Comparison of ENCODE assay signal across 11 mouse cellular contexts in genomic region chr3:38235033-38235735, GRCm38 (mm10).
DNase-seq lines count a peak whose midpoint lies in the region; ATAC-seq and TF ChIP-seq lines count a peak whose summit lies in the region.
"Had no signal": no experiment of that assay in that cellular context is flagged by ENCODE, and none has a peak within 500 bp of the region (broad histone marks: within the 10 kb centered on the region; RNA-seq: fewer than 3 reads in every experiment).

No protein-coding gene starts in this region.

- H3ac ChIP-seq in C2C12 (ENCODE audit: control insufficient read depth, insufficient read length, low read depth) (no peak overlapping the region), myocyte (ENCODE audit: control insufficient read depth, insufficient read length) (no peak overlapping the region)

- peaks cover 3% of the 10 kb centered on the region; the same call in 1 of the 2 replicates for H3K4me1 ChIP-seq in kidney, postnatal 0 days (replicated peaks; ENCODE audit: insufficient read depth, low read length)
- H3K4me1 ChIP-seq in kidney, embryonic 14.5 days (ENCODE audit: control insufficient read depth, insufficient read depth, low read length), result peaks cover 14% of the 10 kb centered on the region; the same call in 1 of the 2 replicates

- H3K4me3 ChIP-seq in kidney, postnatal 0 days (replicated peaks; ENCODE audit: low read depth, low read length), result no peak overlapping the region
- no peak overlapping the region for H3K4me3 ChIP-seq in kidney, embryonic 14.5 days (ENCODE audit: low read length)
- H3K4me3 ChIP-seq in C2C12 (ENCODE audit: insufficient read depth, poor library complexity, severe bottlenecking), result peak overlapping the region; percentile 21
- H3K4me3 ChIP-seq in myocyte, result peak overlapping the region; percentile 30

- H3K27ac ChIP-seq in kidney, postnatal 0 days, result peak overlapping the region; percentile 19; the same call in 1 of the 2 replicates
- no peak overlapping the region for H3K27ac ChIP-seq in kidney, embryonic 14.5 days (ENCODE audit: low read depth, low read length)

- no peaks in the 10 kb centered on the region for H3K27me3 ChIP-seq in kidney, postnatal 0 days (ENCODE audit: insufficient read depth, low read length)
- no peaks in the 10 kb centered on the region for H3K27me3 ChIP-seq in kidney, embryonic 14.5 days (ENCODE audit: control insufficient read depth, insufficient read depth, low read length)
- H3K27me3 ChIP-seq in C2C12 (ENCODE audit: control insufficient read depth, insufficient read depth, insufficient read length), result no peaks in the 10 kb centered on the region
- no peaks in the 10 kb centered on the region for H3K27me3 ChIP-seq in myocyte (ENCODE audit: control insufficient read depth, insufficient read depth, insufficient read length)

- no peak overlapping the region for H3K9ac ChIP-seq in kidney, postnatal 0 days (ENCODE audit: low read depth, low read length)
- H3K9ac ChIP-seq in kidney, embryonic 14.5 days (ENCODE audit: low read depth, low read length), result no peak overlapping the region

- H3K36me3 ChIP-seq in kidney, postnatal 0 days (ENCODE audit: insufficient read depth, low read length), result no peaks in the 10 kb centered on the region
- H3K36me3 ChIP-seq in kidney, embryonic 14.5 days (ENCODE audit: control insufficient read depth, insufficient read depth, low read length), result no peaks in the 10 kb centered on the region
- H3K36me3 ChIP-seq in C2C12 (ENCODE audit: control insufficient read depth, insufficient read depth) (no peaks in the 10 kb centered on the region), myocyte (ENCODE audit: control insufficient read depth, insufficient read depth) (no peaks in the 10 kb centered on the region)

- H3K4me2 ChIP-seq in kidney, postnatal 0 days (ENCODE audit: low read length), result peak overlapping the region; percentile 2; the same call in 1 of the 2 replicates
- H3K4me2 ChIP-seq in kidney, embryonic 14.5 days (replicated peaks; ENCODE audit: low read depth, low read length), result no peak overlapping the region
- H3K4me2 ChIP-seq in myocyte (ENCODE audit: low read depth), result peak overlapping the region; percentile 81

- no peaks in the 10 kb centered on the region for H3K9me3 ChIP-seq in kidney, postnatal 0 days (replicated peaks; ENCODE audit: low read length)
- H3K9me3 ChIP-seq in kidney, embryonic 14.5 days (ENCODE audit: control insufficient read depth, low read length), result no peaks in the 10 kb centered on the region

- no peaks in the 10 kb centered on the region for H3K79me2 ChIP-seq in C2C12 (ENCODE audit: control insufficient read depth, insufficient read depth)
- no peaks in the 10 kb centered on the region for H3K79me2 ChIP-seq in myocyte (ENCODE audit: control insufficient read depth, insufficient read depth)

- H3K79me3 ChIP-seq in C2C12 (ENCODE audit: low read depth), result no peaks in the 10 kb centered on the region

- DNase-seq in heart, adult 11 months, result peak; percentile 96
- no peak for DNase-seq in heart, postnatal 14 days
- no peak for DNase-seq in kidney, postnatal 0 days (ENCODE audit: low spot score)
- DNase-seq in T-cell, adult 2 months (ENCODE audit: low spot score), result no peak
- DNase-seq: adrenal gland, postnatal 10 days; lung, adult 2 months had no signal

- no peak for ATAC-seq in kidney, postnatal 0 days (replicated peaks; ENCODE audit: low FRiP score, low read depth)
- ATAC-seq in kidney, embryonic 14.5 days (ENCODE audit: low FRiP score, low TSS enrichment), result no peak
- no peak for ATAC-seq in granulocyte monocyte progenitor cell, adult 5-6 weeks (replicated peaks; ENCODE audit: poor library complexity, severe bottlenecking)
- ATAC-seq: inflammation-experienced regulatory T-cells, adult 6 months had no signal

- 67% methylated on average over 18 of the region's 18 CpGs for WGBS in kidney, postnatal 0 days
- WGBS in kidney, embryonic 14.5 days, result 76% methylated on average over 18 of the region's 18 CpGs

- TF ChIP-seq CTCF in kidney, postnatal 0 days (IDR thresholded peaks at IDR 0.05; ENCODE audit: low read depth), result no peak
- no peak for TF ChIP-seq CTCF in C2C12 (IDR thresholded peaks at IDR 0.05; ENCODE audit: control insufficient read depth, insufficient read depth, insufficient read length)

- no peak for TF ChIP-seq POLR2A in myocyte (IDR thresholded peaks at IDR 0.05; ENCODE audit: insufficient read length, low read depth)

- intact Hi-C loops in heart, postnatal 14 days (cut with DNase I), result no loop called here

TF ChIP-seq in C2C12, 6 proteins besides CTCF, POLR2A, EP300 and RAD21:
- TF ChIP-seq MYOD1 (IDR thresholded peaks at IDR 0.05; ENCODE audit: control insufficient read depth, insufficient read length, low read depth) (no peak), USF1 (IDR thresholded peaks at IDR 0.05; ENCODE audit: low read depth) (no peak)
TF ChIP-seq in C2C12: peak in this region for 0.

TF ChIP-seq in myocyte, 11 proteins besides CTCF, POLR2A, EP300 and RAD21:
- TF ChIP-seq E2F4 (IDR thresholded peaks at IDR 0.05; ENCODE audit: insufficient read depth) (no peak), MYOG (IDR thresholded peaks at IDR 0.05; ENCODE audit: control insufficient read depth in 1 of 3, insufficient read depth in 1 of 3, insufficient read length in 2 of 3, low read depth in 2 of 3) (no peak), MAX (IDR thresholded peaks at IDR 0.05; ENCODE audit: low read depth) (no peak), TCF3 (IDR thresholded peaks at IDR 0.05; ENCODE audit: insufficient read length, low read depth) (no peak), POLR2AphosphoS2 (IDR thresholded peaks at IDR 0.05; ENCODE audit: insufficient read length, low read depth) (no peak), USF1 (IDR thresholded peaks at IDR 0.05; ENCODE audit: low read depth) (no peak), REST (IDR thresholded peaks at IDR 0.05; ENCODE audit: insufficient read depth, insufficient read length) (no peak), TCF12 (IDR thresholded peaks at IDR 0.05; ENCODE audit: insufficient read depth, poor library complexity, severe bottlenecking) (no peak), SRF (IDR thresholded peaks at IDR 0.05; ENCODE audit: control insufficient read depth, insufficient read length, low read depth) (no peak), MYOD1 (IDR thresholded peaks at IDR 0.05; ENCODE audit: control insufficient read depth in 1 of 3, insufficient read length in 2 of 3, low read depth in 2 of 3) (no peak), CEBPB (IDR thresholded peaks at IDR 0.05; ENCODE audit: insufficient read depth, poor library complexity, severe bottlenecking) (no peak)
TF ChIP-seq in myocyte: peak in this region for 0.

Comparison
In these comparisons a context has a peak if more than half of its experiments do, and no peak if none do; other contexts are left out.
1. H3K4me3 ChIP-seq: peak in C2C12 (single experiment) and myocyte (single experiment); none in kidney, postnatal 0 days (single experiment) and kidney, embryonic 14.5 days (single experiment).